ENCODE assay signal across 12 mouse cellular contexts in genomic region chr10:43549411-43549810, GRCm38 (mm10). TPM values are rescaled to one million over a fixed set of nuclear protein-coding genes. Genes with fewer than 3 reads are reported as not detected.
DNase-seq lines count a peak whose midpoint lies in the region; ATAC-seq and TF ChIP-seq lines count a peak whose summit lies in the region.
"Had no signal": no experiment of that assay in that cellular context is flagged by ENCODE, and none has a peak within 500 bp of the region (broad histone marks: within the 10 kb centered on the region; RNA-seq: fewer than 3 reads in every experiment).

No protein-coding gene starts in this region.

- no peak overlapping the region for H3K9ac ChIP-seq in hindbrain, embryonic 11.5 days (ENCODE audit: low read depth, low read length)
- no peak overlapping the region for H3K9ac ChIP-seq in hindbrain, embryonic 14.5 days
- no peak overlapping the region for H3K9ac ChIP-seq in lung, postnatal 0 days (replicated peaks; ENCODE audit: low read depth)
- H3K9ac ChIP-seq: liver, embryonic 13.5 days had no signal

- no peaks in the 10 kb centered on the region for H3K9me3 ChIP-seq in hindbrain, embryonic 11.5 days (ENCODE audit: control insufficient read depth, low read length)
- no peaks in the 10 kb centered on the region for H3K9me3 ChIP-seq in hindbrain, embryonic 14.5 days (ENCODE audit: control insufficient read depth, low read length)
- no peaks in the 10 kb centered on the region for H3K9me3 ChIP-seq in lung, postnatal 0 days (ENCODE audit: low read length)
- H3K9me3 ChIP-seq: liver, embryonic 13.5 days had no signal

- H3K27me3 ChIP-seq in hindbrain, embryonic 11.5 days (ENCODE audit: control insufficient read depth, insufficient read depth, low read length) = no peaks in the 10 kb centered on the region
- no peaks in the 10 kb centered on the region for H3K27me3 ChIP-seq in hindbrain, embryonic 14.5 days (ENCODE audit: control insufficient read depth, insufficient read depth, low read length)
- no peaks in the 10 kb centered on the region for H3K27me3 ChIP-seq in lung, postnatal 0 days (replicated peaks; ENCODE audit: insufficient read depth, low read length)
- H3K27me3 ChIP-seq: liver, embryonic 13.5 days had no signal

- 69% methylated on average over 5 of the region's 5 CpGs for WGBS in hindbrain, embryonic 11.5 days
- WGBS in hindbrain, embryonic 14.5 days = 54% methylated on average over 5 of the region's 5 CpGs
- 57% methylated on average over 5 of the region's 5 CpGs for WGBS in lung, postnatal 0 days

- no peak overlapping the region for H3K27ac ChIP-seq in hindbrain, embryonic 11.5 days (ENCODE audit: low read depth, low read length)
- H3K27ac ChIP-seq in hindbrain, embryonic 14.5 days = no peak overlapping the region
- no peak overlapping the region for H3K27ac ChIP-seq in lung, postnatal 0 days (ENCODE audit: low read length)
- H3K27ac ChIP-seq: liver, embryonic 13.5 days had no signal

- no peak overlapping the region for H3K4me3 ChIP-seq in hindbrain, embryonic 11.5 days (ENCODE audit: low read depth, low read length)
- no peak overlapping the region for H3K4me3 ChIP-seq in hindbrain, embryonic 14.5 days (replicated peaks; ENCODE audit: low read length)
- H3K4me3 ChIP-seq in lung, postnatal 0 days (ENCODE audit: low read depth, low read length) = no peak overlapping the region
- H3K4me3 ChIP-seq: liver, embryonic 13.5 days; megakaryocyte, embryonic 14.5 days had no signal

- H3K4me1 ChIP-seq in hindbrain, embryonic 11.5 days (replicated peaks; ENCODE audit: control insufficient read depth, insufficient read depth, low read length) = no peaks in the 10 kb centered on the region
- no peaks in the 10 kb centered on the region for H3K4me1 ChIP-seq in hindbrain, embryonic 14.5 days (replicated peaks; ENCODE audit: control insufficient read depth, insufficient read depth, low read length)
- no peaks in the 10 kb centered on the region for H3K4me1 ChIP-seq in lung, postnatal 0 days (ENCODE audit: insufficient read depth, low read depth, low read length)
- H3K4me1 ChIP-seq: liver, embryonic 13.5 days had no signal

- H3K4me2 ChIP-seq in hindbrain, embryonic 11.5 days (replicated peaks; ENCODE audit: low read depth, low read length) = no peak overlapping the region
- no peak overlapping the region for H3K4me2 ChIP-seq in hindbrain, embryonic 14.5 days (replicated peaks)
- H3K4me2 ChIP-seq in lung, postnatal 0 days (replicated peaks; ENCODE audit: low read depth, low read length) = no peak overlapping the region
- H3K4me2 ChIP-seq: liver, embryonic 13.5 days had no signal

- H3K36me3 ChIP-seq in hindbrain, embryonic 11.5 days (ENCODE audit: control insufficient read depth, insufficient read depth, low read length) = no peaks in the 10 kb centered on the region
- no peaks in the 10 kb centered on the region for H3K36me3 ChIP-seq in hindbrain, embryonic 14.5 days (replicated peaks; ENCODE audit: control insufficient read depth, insufficient read depth)
- no peaks in the 10 kb centered on the region for H3K36me3 ChIP-seq in lung, postnatal 0 days (ENCODE audit: insufficient read depth, low read length)
- H3K36me3 ChIP-seq: liver, embryonic 13.5 days had no signal

- peak; percentile 61 for TF ChIP-seq CTCF in lung, postnatal 0 days (IDR thresholded peaks at IDR 0.05)

- DNase-seq in hindbrain, embryonic 11.5 days (ENCODE audit: low spot score) = peak; percentile 14
- no peak for DNase-seq in hindbrain, embryonic 14.5 days (ENCODE audit: low spot score)
- DNase-seq in lung, postnatal 0 days (ENCODE audit: low spot score) = no peak
- DNase-seq in lung, adult 18-20 months = no peak
- peak; percentile 73 for DNase-seq in ES-CJ7 (ENCODE audit: low read depth, low spot score)
- peak; percentile 15 for DNase-seq in retina, embryonic 14.5 days (ENCODE audit: low spot score)
- no peak for DNase-seq in layer of hippocampus, adult 8-10 months (ENCODE audit: low spot score in 2 of 2)
- no peak for DNase-seq in adrenal gland, postnatal 36 days
- DNase-seq: cerebellum, postnatal 14 days; kidney, postnatal 14 days; liver, embryonic 13.5 days had no signal

- TF ChIP-seq EP300 in lung, postnatal 0 days (IDR thresholded peaks at IDR 0.05) = no peak

- ATAC-seq in hindbrain, embryonic 11.5 days (ENCODE audit: low FRiP score) = no peak
- ATAC-seq in hindbrain, embryonic 14.5 days (ENCODE audit: low FRiP score) = no peak
- ATAC-seq in lung, postnatal 0 days = no peak

RNA-seq across cellular contexts. Expression of gene 1700021F05Rik, which starts 8.6 kb away (rescaled TPM):
- 70.4 and 76.2 TPM in 2 replicates for polyA plus RNA-seq in hindbrain, embryonic 11.5 days (2014; fragmentation: Nextera tagmentation; extraction: Ambion mirVana)
- polyA plus RNA-seq in hindbrain, embryonic 14.5 days (2014; fragmentation: Nextera tagmentation; extraction: Ambion mirVana) = 66.1 and 66.7 TPM in 2 replicates
- 34.2 and 36.8 TPM in 2 replicates for polyA plus RNA-seq in lung, postnatal 0 days (2015; fragmentation: Nextera tagmentation; extraction: Ambion mirVana)
- 10 to 100 TPM; 33.9 to 44.5 (median 41.1) TPM for total RNA-seq in layer of hippocampus, adult 8-10 months (2022)
- 10 to 100 TPM; 65.3 to 67.7 TPM for total RNA-seq in adrenal gland, postnatal 36 days (2021)

RNA-seq across cellular contexts. Expression of gene Gm9803, which starts 25.5 kb away (rescaled TPM):
- polyA plus RNA-seq in hindbrain, embryonic 11.5 days (2014; fragmentation: Nextera tagmentation; extraction: Ambion mirVana) = 9.6 and 16.8 TPM in 2 replicates
- 14.5 and 25.4 TPM in 2 replicates for polyA plus RNA-seq in hindbrain, embryonic 14.5 days (2014; fragmentation: Nextera tagmentation; extraction: Ambion mirVana)
- 9.1 and 21.1 TPM in 2 replicates for polyA plus RNA-seq in lung, postnatal 0 days (2015; fragmentation: Nextera tagmentation; extraction: Ambion mirVana)
- total RNA-seq in layer of hippocampus, adult 8-10 months (2022) = 10 to 100 TPM in 2 of 4 experiments, 1 to 10 TPM in 2; 6.6 to 17.1 (median 11.8) TPM
- 10 to 100 TPM in 1 of 2 experiments, not detected in 1; 12.0 TPM for total RNA-seq in adrenal gland, postnatal 36 days (2021)

RNA-seq across cellular contexts. Expression of gene Cd24a, which starts 28.7 kb away (rescaled TPM):
- polyA plus RNA-seq in hindbrain, embryonic 11.5 days (2014; fragmentation: Nextera tagmentation; extraction: Ambion mirVana) = 783 and 816 TPM in 2 replicates
- polyA plus RNA-seq in hindbrain, embryonic 14.5 days (2014; fragmentation: Nextera tagmentation; extraction: Ambion mirVana) = 938 and 954 TPM in 2 replicates
- 137 and 146 TPM in 2 replicates for polyA plus RNA-seq in lung, postnatal 0 days (2015; fragmentation: Nextera tagmentation; extraction: Ambion mirVana)
- 10 to 100 TPM in 3 of 4 experiments, 1 to 10 TPM in 1; 7.3 to 13.6 (median 12.1) TPM for total RNA-seq in layer of hippocampus, adult 8-10 months (2022)
- total RNA-seq in adrenal gland, postnatal 36 days (2021) = 10 to 100 TPM; 28.2 to 40.1 TPM

Comparison
In these comparisons a context has a peak if more than half of its experiments do, and no peak if none do; other contexts are left out.
1. DNase-seq: peak in hindbrain, embryonic 11.5 days (single experiment), ES-CJ7 (single experiment) and retina, embryonic 14.5 days (single experiment); none in hindbrain, embryonic 14.5 days (single experiment), lung, postnatal 0 days (single experiment), lung, adult 18-20 months (0 of 2), layer of hippocampus, adult 8-10 months (0 of 2) and adrenal gland, postnatal 36 days (0 of 2).